Mouse (Mus musculus) hindbrain, postnatal 0 days (tissue): ENCODE measurements at regions not wholly inside any gene's neighbourhood (a gene's known extent, or its start where the extent isn't known, plus 50 kb on each side); places are given as distances from the start of the nearest gene placed in this dataset.
A peak's percentile ranks its signal among the peaks of the same experiment; 100 is the strongest.

ENCODE experiments used
- ATAC-seq: fragments of 200-750 bp; cut with Nextera tagmentation; 2 replicates; pipeline ENCODE4 v1.8.0; 2017; ENCODE audit warnings: mild to moderate bottlenecking, moderate TSS enrichment, moderate library complexity
- DNase-seq: peaks from one replicate; pipeline ENCODE4 v3.0.0-alpha.2; 2015; ENCODE audit warnings: low spot score
- H3K27ac ChIP-seq: fragments of 300-500 bp; sonication (generic); 2 replicates; pipeline ENCODE4 v1.5.1; 2014; ENCODE audit warnings: mild to moderate bottlenecking
- H3K27me3 ChIP-seq: fragments of 300-500 bp; sonication (generic); 2 replicates; pipeline ENCODE4 v1.6.1; 2014; ENCODE audit warnings: low read length, mixed read lengths; ENCODE audit not compliant: insufficient read depth
- H3K36me3 ChIP-seq: fragments of 300-500 bp; sonication (generic); 2 replicates; pipeline ENCODE4 v1.6.1; 2014; ENCODE audit warnings: low read length, mixed read lengths; ENCODE audit not compliant: insufficient read depth
- H3K4me1 ChIP-seq: fragments of 300-500 bp; sonication (generic); 2 replicates; pipeline ENCODE4 v1.6.1; 2014; ENCODE audit warnings: antibody characterized with exemption, low read length, mixed read lengths; ENCODE audit not compliant: insufficient read depth
- H3K4me2 ChIP-seq: fragments of 300-500 bp; sonication (generic); 2 replicates; pipeline ENCODE4 v1.6.1; 2014; ENCODE audit warnings: low read depth, mild to moderate bottlenecking, low read length, moderate library complexity, mixed read lengths
- H3K4me3 ChIP-seq: fragments of 300-500 bp; sonication (generic); 2 replicates; pipeline ENCODE4 v1.5.1; 2014; ENCODE audit warnings: low read length
- H3K9ac ChIP-seq: fragments of 300-500 bp; sonication (generic); replicated peaks from 2 replicates; pipeline ENCODE4 v1.6.1; 2014; ENCODE audit warnings: mild to moderate bottlenecking, low read length, moderate library complexity, mixed read lengths
- H3K9me3 ChIP-seq: fragments of 300-500 bp; sonication (generic); 2 replicates; pipeline ENCODE4 v1.6.1; 2016; ENCODE audit warnings: low read length, mixed read lengths
- CTCF ChIP-seq: IDR thresholded peaks from 2 replicates; pipeline ENCODE4 v1.5.1; 2016; ENCODE audit warnings: antibody characterized with exemption, control low read depth, low read depth
- WGBS: fragments of 180-500 bp; shearing (Covaris S2); extraction: QIAGEN DNeasy Blood & Tissue Kit; methylation state at CpG from one replicate; pipeline ENCODE4 v1.1.7; 2014; 5-methylcytosine and 5-hydroxymethylcytosine counted together

DNA sequence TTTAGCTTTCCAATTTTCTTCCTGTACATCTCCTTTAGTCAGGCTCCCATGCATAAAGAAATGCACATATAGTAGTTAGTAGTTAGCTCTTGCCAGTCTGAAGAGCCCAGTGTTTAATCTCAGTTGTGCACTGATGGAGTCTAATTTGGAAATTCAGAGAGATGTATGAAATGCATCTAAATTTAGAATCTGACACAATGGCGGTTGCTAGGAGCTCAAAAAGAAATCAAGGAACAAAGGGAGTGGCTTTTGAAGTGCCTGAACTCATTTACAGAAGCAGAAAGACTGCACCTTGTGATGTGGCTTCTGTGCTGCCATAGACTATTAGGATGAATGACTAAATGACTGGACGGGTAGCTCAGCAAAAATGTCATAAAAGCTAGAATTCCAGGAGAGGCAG lies 916.3 kb downstream of the Rps29 start:
- H3K9ac ChIP-seq: no peak overlapping the region
- no peak for TF ChIP-seq CTCF
- H3K4me1 ChIP-seq: no peaks in the 10 kb centered on the region
- WGBS: 25% methylated on average over 2 of the region's 2 CpGs
- no peak overlapping the region for H3K4me3 ChIP-seq
- H3K4me2 ChIP-seq: no peak overlapping the region
- no peaks in the 10 kb centered on the region for H3K36me3 ChIP-seq
- DNase-seq (peak; percentile 12), ATAC-seq (no peak)
- no peaks in the 10 kb centered on the region for H3K9me3 ChIP-seq
- no peak overlapping the region for H3K27ac ChIP-seq
- no peaks in the 10 kb centered on the region for H3K27me3 ChIP-seq

DNA sequence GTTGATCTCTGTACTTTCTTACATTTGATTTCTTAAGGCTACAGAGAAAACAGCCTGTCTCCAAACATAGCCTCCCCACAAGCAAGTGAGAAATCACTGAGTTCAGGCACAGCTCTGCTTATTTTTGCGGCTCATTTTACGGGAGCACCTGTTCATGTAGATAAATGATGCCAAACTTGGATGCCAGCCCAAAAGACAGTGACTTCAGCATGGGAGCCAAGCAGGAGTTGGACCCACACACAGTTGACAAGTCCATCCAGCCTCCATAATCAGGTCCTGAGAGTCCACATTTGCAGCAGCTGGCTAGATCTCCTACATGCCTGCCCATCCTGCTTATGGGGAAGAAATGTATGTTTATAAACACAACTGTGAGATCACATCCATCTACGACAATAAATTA lies 927.2 kb downstream of the Rps29 start:
- DNase-seq: peak; percentile 61
- no peak overlapping the region for H3K4me2 ChIP-seq
- H3K27me3 ChIP-seq: no peaks in the 10 kb centered on the region
- H3K27ac ChIP-seq: no peak overlapping the region
- H3K9ac ChIP-seq: no peak overlapping the region
- whole genome bisulfite sequencing: 72% methylated on average over 3 of the region's 3 CpGs
- H3K4me1 ChIP-seq: no peaks in the 10 kb centered on the region
- no peak overlapping the region for H3K4me3 ChIP-seq
- H3K9me3 ChIP-seq: no peaks in the 10 kb centered on the region
- no peak for ATAC-seq
- TF ChIP-seq CTCF: no peak
- no peaks in the 10 kb centered on the region for H3K36me3 ChIP-seq

- no peak overlapping the region for H3K9ac ChIP-seq
- no peak overlapping the region for H3K4me2 ChIP-seq
- H3K9me3 ChIP-seq: no peaks in the 10 kb centered on the region
- no peak for TF ChIP-seq CTCF
- H3K27ac ChIP-seq: no peak overlapping the region
- DNase-seq (no peak), ATAC-seq (no peak)
- no peaks in the 10 kb centered on the region for H3K27me3 ChIP-seq
- no peak overlapping the region for H3K4me3 ChIP-seq
- H3K36me3 ChIP-seq: no peaks in the 10 kb centered on the region
- no peaks in the 10 kb centered on the region for H3K4me1 ChIP-seq
- WGBS: 63% methylated on average over 4 of the region's 4 CpGs
These were observed 941.9 kb downstream of the Rps29 start for GRCm38 (mm10) chr12:68217091-68217490.

GRCm38 (mm10) chr12:68208302-68208701 lies 950.7 kb downstream of the Rps29 start:
- Histone ChIP-seq H3K4me2 (no peak overlapping the region), H3K4me1 (no peaks in the 10 kb centered on the region), H3K4me3 (no peak overlapping the region), H3K27ac (no peak overlapping the region), H3K27me3 (no peaks in the 10 kb centered on the region), H3K9ac (no peak overlapping the region), H3K36me3 (no peaks in the 10 kb centered on the region), H3K9me3 (no peaks in the 10 kb centered on the region)
- ATAC-seq (no peak), DNase-seq (no peak)
- no peak for TF ChIP-seq CTCF
- 72% methylated on average over 10 of the region's 10 CpGs for WGBS

DNA sequence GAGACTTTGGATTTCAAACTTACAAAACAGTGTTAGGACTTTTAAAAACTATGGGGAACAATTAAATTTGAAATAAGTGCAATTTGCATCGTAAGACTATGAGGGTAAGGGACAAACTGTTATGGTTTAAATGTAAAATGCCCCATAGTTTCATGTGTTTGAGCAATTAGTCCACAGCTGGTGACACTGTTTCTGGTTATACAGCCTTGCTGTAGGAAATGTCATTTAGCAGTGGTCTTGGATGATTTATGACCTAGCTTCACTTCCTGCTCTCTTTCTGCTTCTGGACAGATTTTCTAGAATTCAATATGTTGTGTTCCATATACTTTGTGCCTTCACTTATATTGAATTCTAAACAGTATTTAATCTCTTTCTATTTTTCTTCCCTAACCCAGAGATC lies 961.5 kb upstream of the Mdga2 start:
- Histone ChIP-seq H3K4me3 (no peak overlapping the region), H3K36me3 (no peaks in the 10 kb centered on the region), H3K4me2 (no peak overlapping the region), H3K9ac (no peak overlapping the region), H3K9me3 (no peaks in the 10 kb centered on the region), H3K27me3 (no peaks in the 10 kb centered on the region), H3K4me1 (no peaks in the 10 kb centered on the region), H3K27ac (no peak overlapping the region)
- ATAC-seq: no peak
- 93% methylated on average over 1 of the region's 1 CpGs for WGBS
- TF ChIP-seq CTCF: no peak
- no peak for DNase-seq

GRCm38 (mm10) chr12:68161317-68161716 lies 939.0 kb upstream of the Mdga2 start:
- no peak for DNase-seq
- 83% methylated on average over 2 of the region's 2 CpGs for WGBS
- no peak for ATAC-seq
- H3K27me3 ChIP-seq: no peaks in the 10 kb centered on the region
- no peaks in the 10 kb centered on the region for H3K4me1 ChIP-seq
- no peak overlapping the region for H3K4me2 ChIP-seq
- H3K27ac ChIP-seq: no peak overlapping the region
- H3K9me3 ChIP-seq: no peaks in the 10 kb centered on the region
- no peak for TF ChIP-seq CTCF
- H3K4me3 ChIP-seq: no peak overlapping the region
- no peak overlapping the region for H3K9ac ChIP-seq
- H3K36me3 ChIP-seq: no peaks in the 10 kb centered on the region

GRCm38 (mm10) chr12:68148066-68148465 lies 925.7 kb upstream of the Mdga2 start:
- Histone ChIP-seq H3K4me1 (no peaks in the 10 kb centered on the region), H3K27ac (no peak overlapping the region), H3K9me3 (no peaks in the 10 kb centered on the region), H3K4me3 (no peak overlapping the region), H3K9ac (no peak overlapping the region), H3K27me3 (no peaks in the 10 kb centered on the region), H3K4me2 (no peak overlapping the region), H3K36me3 (no peaks in the 10 kb centered on the region)
- DNase-seq: peak; percentile 62
- TF ChIP-seq CTCF: peak; percentile 58
- ATAC-seq: no peak
- WGBS: 29% methylated on average over 4 of the region's 4 CpGs
